Mouse (Mus musculus) small intestine, adult 2 months (tissue): Measurements from ENCODE around the gene Rph3al.

Source experiments
- CTCF ChIP-seq: fragments of 200-500 bp; IDR thresholded peaks from 2 replicates; pipeline ENCODE4 v1.5.1; 2012; ENCODE audit warnings: low read depth, mild to moderate bottlenecking, control low read depth, inconsistent platforms, low read length, moderate library complexity, mixed read lengths; ENCODE audit not compliant: insufficient replicate concordance, insufficient read length; ENCODE audit errors: extremely low read depth
- POLR2A ChIP-seq: fragments of 200-500 bp; IDR thresholded peaks from 2 replicates; pipeline ENCODE4 v1.6.1; 2012; ENCODE audit warnings: low read depth, mild to moderate bottlenecking, control low read depth, inconsistent platforms, low read length, moderate library complexity

GRCm38 (mm10) chr11:75976748-75977147 is 38.5 kb upstream of the Rph3al start:
- TF ChIP-seq CTCF, result no peak
- no peak for TF ChIP-seq POLR2A
